Mouse (Mus musculus): ENCODE data around the gene Gabbr2.

Gene Gabbr2

DNA sequence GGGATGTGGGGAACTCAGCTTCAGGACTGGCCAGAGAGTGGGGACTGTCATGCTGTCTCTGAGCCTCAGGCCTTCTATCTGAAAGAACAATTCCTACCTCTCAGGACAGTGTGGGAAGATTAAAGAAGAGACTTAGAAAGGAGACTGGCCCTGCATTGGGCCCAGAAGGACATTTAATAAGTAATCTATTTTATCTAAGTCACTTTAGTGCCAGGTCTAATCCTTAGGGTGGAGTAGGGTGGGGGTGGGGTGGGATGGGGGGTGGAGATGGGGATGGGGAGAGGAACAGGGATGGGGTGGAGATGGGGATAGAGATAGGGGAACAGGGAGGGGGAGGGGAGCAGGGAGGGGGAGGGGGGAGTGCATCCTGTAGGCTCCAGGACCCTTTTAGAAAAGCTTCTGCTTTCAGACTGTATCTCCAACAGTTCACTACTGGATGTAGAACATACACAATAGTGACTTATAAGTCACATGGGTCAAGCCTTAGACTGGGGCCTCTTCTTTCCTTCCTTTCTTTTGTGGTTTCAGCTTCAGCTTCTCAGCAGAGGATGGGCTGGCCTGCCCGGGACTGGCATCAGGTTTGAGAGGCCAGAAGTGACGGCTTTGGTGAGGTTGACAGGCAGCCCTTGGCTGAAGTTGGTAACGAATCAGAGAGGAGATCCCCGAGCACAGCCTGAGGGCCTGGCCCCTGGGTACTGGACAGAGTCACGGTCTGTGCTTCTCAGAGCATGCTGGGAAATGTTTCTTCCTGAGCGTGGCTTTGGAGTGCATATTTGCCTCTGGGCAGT, 237.1 kb downstream of the Gabbr2 start:
- in situ Hi-C loops (cut with MboI; ENCODE audit: low pct_unique_long_range_greater_than_20kb in 1 of 2, low sequenced_read_pairs in 2 of 2, unreplicated experiment in 1 of 2), result no loop called here

GRCm38 (mm10) chr4:46752306-46752705, 239.4 kb downstream of the Gabbr2 start:
- in situ Hi-C loops (cut with MboI; ENCODE audit: low pct_unique_long_range_greater_than_20kb in 1 of 2, low sequenced_read_pairs in 2 of 2, unreplicated experiment in 1 of 2), result no loop called here

- in situ Hi-C loops (cut with MboI; ENCODE audit: low pct_unique_long_range_greater_than_20kb in 1 of 2, low sequenced_read_pairs in 2 of 2, unreplicated experiment in 1 of 2), result no loop called here
Observed at GRCm38 (mm10) chr4:46749015-46749414, 242.7 kb downstream of the Gabbr2 start.

GRCm38 (mm10) chr4:46747007-46747746, 244.5 kb downstream of the Gabbr2 start:
- in situ Hi-C loops (cut with MboI; ENCODE audit: low pct_unique_long_range_greater_than_20kb in 1 of 2, low sequenced_read_pairs in 2 of 2, unreplicated experiment in 1 of 2), result no loop called here

- in situ Hi-C loops (cut with MboI; ENCODE audit: low pct_unique_long_range_greater_than_20kb in 1 of 2, low sequenced_read_pairs in 2 of 2, unreplicated experiment in 1 of 2), result no loop called here
Observed at GRCm38 (mm10) chr4:46745536-46745935, 246.1 kb downstream of the Gabbr2 start.

GRCm38 (mm10) chr4:46744583-46745155, 247.0 kb downstream of the Gabbr2 start:
- in situ Hi-C loops (cut with MboI; ENCODE audit: low pct_unique_long_range_greater_than_20kb in 1 of 2, low sequenced_read_pairs in 2 of 2, unreplicated experiment in 1 of 2), result no loop called here

- in situ Hi-C loops (cut with MboI; ENCODE audit: low pct_unique_long_range_greater_than_20kb in 1 of 2, low sequenced_read_pairs in 2 of 2, unreplicated experiment in 1 of 2), result no loop called here
Observed at GRCm38 (mm10) chr4:46742601-46743000, 249.1 kb downstream of the Gabbr2 start.

GRCm38 (mm10) chr4:46736910-46737511, 254.7 kb downstream of the Gabbr2 start:
- in situ Hi-C loops (cut with MboI; ENCODE audit: low pct_unique_long_range_greater_than_20kb in 1 of 2, low sequenced_read_pairs in 2 of 2, unreplicated experiment in 1 of 2), result no loop called here

DNA sequence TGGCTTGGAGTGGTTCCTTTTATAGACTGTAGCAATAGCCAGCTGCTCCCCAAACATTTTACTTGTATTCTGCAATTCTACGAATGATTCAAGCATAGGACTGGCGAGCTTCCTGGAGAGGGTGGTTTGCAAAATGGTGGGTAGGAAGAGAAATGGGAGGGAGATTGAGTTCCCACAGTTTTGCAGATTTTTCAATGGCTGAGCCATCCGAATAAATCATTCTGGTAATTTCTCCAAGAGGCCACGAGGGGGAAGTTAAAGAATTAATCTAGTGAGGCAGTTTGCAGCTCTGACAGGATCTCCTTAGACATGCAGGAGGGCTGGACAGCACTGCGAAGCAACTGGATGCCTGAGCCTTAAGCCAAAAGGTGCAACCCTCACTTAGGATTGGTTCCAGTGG, 256.8 kb downstream of the Gabbr2 start:
- in situ Hi-C loops (cut with MboI; ENCODE audit: low pct_unique_long_range_greater_than_20kb in 1 of 2, low sequenced_read_pairs in 2 of 2, unreplicated experiment in 1 of 2), result no loop called here

DNA sequence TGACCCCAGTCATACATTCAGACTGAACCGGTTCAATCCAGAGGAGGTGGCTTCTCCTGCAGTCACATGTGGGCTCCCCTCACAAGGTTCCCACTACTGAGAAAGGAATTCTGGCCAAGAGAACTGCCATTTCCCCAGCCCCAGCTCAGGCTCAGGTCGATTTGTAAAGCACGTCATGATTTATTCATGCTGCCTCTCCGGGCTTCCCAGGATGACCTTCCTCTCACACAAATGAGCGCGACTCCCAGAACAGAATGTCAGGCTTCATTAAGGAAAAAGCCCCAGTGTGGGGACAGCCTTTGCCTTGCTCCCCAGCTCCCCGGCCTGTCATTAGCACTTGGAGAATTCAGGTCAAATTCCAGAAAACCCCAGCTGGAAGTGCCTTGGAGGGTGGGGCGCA, 260.1 kb downstream of the Gabbr2 start:
- in situ Hi-C loops (cut with MboI; ENCODE audit: low pct_unique_long_range_greater_than_20kb in 1 of 2, low sequenced_read_pairs in 2 of 2, unreplicated experiment in 1 of 2), result no loop called here

GRCm38 (mm10) chr4:46729306-46730042, 262.2 kb downstream of the Gabbr2 start:
- in situ Hi-C loops (cut with MboI; ENCODE audit: low pct_unique_long_range_greater_than_20kb in 1 of 2, low sequenced_read_pairs in 2 of 2, unreplicated experiment in 1 of 2), result no loop called here

DNA sequence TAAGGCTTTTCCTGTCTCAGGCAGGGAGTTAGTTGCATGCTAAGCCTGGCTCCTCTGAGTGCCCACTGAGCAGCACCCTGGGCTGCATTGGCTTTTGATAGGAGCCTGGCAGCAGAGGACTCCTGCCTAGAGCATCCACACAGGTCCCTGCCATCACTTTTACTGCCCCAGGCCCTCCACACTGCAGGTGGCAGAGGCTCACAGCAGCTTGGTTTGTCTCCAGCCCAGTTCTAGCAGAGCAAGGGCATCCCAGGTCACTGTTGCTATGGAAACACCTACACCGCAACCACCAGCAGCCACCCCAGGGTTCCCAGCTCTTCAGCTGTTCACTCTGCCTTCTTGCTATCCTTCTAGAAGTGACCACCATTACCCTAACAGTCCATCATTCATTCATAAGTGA, 263.4 kb downstream of the Gabbr2 start:
- in situ Hi-C loops (cut with MboI; ENCODE audit: low pct_unique_long_range_greater_than_20kb in 1 of 2, low sequenced_read_pairs in 2 of 2, unreplicated experiment in 1 of 2), result no loop called here

DNA sequence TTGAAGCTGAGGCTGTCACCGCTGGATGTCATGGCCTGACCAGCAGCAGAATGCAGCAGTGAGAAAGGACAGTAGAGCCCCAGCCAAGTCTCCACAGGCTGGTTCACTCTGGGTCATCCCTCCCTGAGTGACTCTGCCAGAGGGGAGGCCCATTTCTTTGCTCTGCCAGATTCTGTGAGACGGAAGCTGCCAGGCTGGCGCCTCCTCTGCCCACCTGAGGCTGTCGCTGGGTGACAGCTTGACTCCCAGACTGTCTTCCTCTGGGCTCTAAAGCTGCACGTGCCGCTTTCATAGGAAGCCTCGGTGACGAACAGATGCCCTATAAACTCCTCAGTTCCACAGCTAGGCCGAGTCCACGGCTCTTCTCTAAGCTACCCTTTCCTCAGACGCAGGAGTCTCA, 264.5 kb downstream of the Gabbr2 start:
- in situ Hi-C loops (cut with MboI; ENCODE audit: low pct_unique_long_range_greater_than_20kb in 1 of 2, low sequenced_read_pairs in 2 of 2, unreplicated experiment in 1 of 2), result no loop called here

GRCm38 (mm10) chr4:46720821-46721557, 270.7 kb downstream of the Gabbr2 start:
- in situ Hi-C loops (cut with MboI; ENCODE audit: low pct_unique_long_range_greater_than_20kb in 1 of 2, low sequenced_read_pairs in 2 of 2, unreplicated experiment in 1 of 2), result no loop called here

DNA sequence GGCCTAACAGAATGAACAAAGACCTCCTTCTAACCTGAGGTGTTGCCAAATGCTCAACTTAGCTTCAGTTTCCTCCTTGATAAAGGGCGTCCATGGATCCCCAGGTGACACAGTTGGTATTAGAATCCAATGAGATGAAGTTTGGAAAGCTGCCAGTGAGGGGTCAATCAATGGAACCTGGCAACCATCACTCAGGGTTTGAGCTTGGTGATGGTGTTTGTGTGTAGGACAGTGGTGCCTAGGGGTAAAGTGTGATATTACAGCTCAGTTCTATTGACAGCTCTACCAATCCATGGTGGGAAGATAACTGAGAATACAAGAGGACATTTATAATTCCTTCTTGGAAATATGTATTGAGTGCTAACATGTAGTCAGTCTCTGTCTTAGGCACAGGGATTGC, 271.6 kb downstream of the Gabbr2 start:
- in situ Hi-C loops (cut with MboI; ENCODE audit: low pct_unique_long_range_greater_than_20kb in 1 of 2, low sequenced_read_pairs in 2 of 2, unreplicated experiment in 1 of 2), result no loop called here

DNA sequence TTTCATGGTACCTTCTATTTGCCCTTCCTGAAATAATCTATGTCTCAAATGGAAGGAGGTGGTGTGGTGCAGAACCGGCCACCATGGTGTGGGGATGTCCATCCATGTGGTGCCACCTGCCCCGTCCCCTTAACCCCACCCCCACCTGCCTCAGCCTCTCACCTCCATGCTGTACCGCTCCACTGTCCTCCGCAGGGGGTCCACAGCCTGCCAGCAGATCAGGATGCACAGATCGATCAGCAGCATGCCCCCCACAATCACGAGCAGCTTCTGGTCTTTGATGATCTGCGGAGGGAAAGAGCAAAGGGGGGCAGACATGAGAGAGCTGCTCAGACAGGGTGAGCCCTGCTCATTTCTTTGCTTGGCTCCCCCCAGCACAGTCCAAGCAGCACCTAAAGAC, 273.0 kb downstream of the Gabbr2 start:
- in situ Hi-C loops (cut with MboI; ENCODE audit: low pct_unique_long_range_greater_than_20kb in 1 of 2, low sequenced_read_pairs in 2 of 2, unreplicated experiment in 1 of 2), result no loop called here

DNA sequence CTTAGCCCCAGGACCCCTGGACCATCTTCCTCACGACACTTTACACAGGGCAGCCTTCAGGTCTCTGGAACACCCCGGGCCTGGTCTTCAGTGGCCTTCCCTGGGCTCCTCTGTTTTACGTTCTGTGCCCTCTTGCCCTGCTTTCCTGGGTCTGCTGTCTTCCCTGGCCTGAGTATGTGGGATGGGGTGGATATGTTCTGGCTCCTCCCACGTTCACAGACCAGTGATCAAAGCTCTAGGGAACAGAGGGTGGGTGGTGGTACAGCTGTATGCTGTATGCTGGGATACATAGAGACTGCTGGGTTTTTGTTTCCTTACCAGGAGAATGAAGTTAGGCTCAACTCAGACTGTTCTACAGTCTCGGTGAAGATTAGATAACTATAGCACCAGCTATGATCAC, 274.5 kb downstream of the Gabbr2 start:
- in situ Hi-C loops (cut with MboI; ENCODE audit: low pct_unique_long_range_greater_than_20kb in 1 of 2, low sequenced_read_pairs in 2 of 2, unreplicated experiment in 1 of 2), result no loop called here

- in situ Hi-C loops (cut with MboI; ENCODE audit: low pct_unique_long_range_greater_than_20kb in 1 of 2, low sequenced_read_pairs in 2 of 2, unreplicated experiment in 1 of 2), result no loop called here
Observed at GRCm38 (mm10) chr4:46716361-46716760, 275.3 kb downstream of the Gabbr2 start.

Data from mouse embryonic stem cell (cell line).